Mouse (Mus musculus) cerebellum, adult (tissue): ENCODE measurements around the gene Sst.
"Not testable (repeated sequence)": the region's sequence is repeated elsewhere in the genome, so short reads cannot be mapped to it uniquely, and the experiment has no call there.

ENCODE experiments used
- ATAC-seq: cut with Nextera tagmentation; 2 replicates; pipeline ENCODE4 v1.9.2; 2017; ENCODE audit warnings: mild to moderate bottlenecking, moderate library complexity, mixed read lengths; ENCODE audit not compliant: insufficient number of reproducible peaks, low FRiP score, low TSS enrichment

The Sst gene

DNA sequence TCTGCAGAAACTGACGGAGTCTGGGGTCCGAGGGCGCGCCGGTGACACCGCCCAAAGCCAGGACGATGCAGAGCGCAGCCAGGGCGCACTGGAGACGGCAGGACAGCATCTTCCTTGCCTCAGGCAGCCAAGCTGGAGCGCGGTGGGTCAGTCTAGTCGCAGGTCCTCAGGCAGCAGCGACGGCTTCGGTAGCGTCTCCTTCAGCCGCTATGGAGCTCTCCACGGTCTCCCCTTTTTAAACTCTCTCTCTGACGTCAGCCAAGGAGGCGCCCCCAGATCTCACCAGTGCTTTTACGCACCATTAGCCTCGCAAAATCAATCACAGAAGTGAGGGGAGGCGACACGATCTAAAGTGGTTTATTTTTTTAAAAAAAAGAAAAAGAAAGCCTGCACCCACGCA is at the start of gene Sst:
TSS of gene Sst (minus strand) at position 323 of the 400 bp plus-strand sequence.
- no peak for ATAC-seq

DNA sequence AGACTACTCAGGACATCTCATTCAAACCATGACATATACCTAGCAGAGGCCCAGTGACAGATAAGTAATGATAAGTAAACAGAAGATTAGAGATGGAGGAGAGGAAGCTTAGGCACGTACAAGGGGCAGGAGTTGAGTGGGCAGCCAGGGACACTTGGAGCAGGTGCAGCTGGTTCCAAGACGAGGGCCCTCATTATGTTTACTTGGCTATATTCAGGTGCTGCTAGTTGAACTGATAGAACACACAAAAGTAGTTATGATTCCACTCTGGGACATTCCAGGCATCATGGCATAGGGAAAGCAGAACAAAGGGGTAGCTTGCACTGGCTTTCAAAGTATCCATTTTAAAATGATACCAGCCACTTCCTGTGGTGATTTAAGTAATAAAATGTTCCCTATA is 43.6 kb upstream of the Sst start:
- ATAC-seq: no peak

DNA sequence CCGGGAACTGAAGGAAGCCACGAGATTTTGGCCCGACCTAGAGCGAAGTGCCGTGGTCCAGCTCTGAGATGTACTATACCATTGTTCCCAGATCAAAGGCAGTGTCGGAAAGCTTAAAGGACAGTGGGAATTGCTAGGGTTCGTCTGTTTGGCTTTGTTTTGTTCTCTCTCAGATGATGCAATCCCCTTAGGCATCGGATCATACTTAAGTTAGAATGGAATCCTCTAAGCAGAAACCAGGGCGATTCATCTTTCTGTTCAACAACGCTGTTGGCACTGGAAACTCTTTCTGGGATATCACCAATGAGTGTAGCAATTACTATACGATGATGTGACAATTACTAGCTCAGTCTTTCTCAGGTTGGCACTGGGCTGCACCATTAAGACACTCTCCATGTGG is 41.5 kb upstream of the Sst start, which contains the start of gene Rtp2:
TSS of gene Rtp2 (minus strand) at position 101 of the 400 bp plus-strand sequence.
- no peak for ATAC-seq

DNA sequence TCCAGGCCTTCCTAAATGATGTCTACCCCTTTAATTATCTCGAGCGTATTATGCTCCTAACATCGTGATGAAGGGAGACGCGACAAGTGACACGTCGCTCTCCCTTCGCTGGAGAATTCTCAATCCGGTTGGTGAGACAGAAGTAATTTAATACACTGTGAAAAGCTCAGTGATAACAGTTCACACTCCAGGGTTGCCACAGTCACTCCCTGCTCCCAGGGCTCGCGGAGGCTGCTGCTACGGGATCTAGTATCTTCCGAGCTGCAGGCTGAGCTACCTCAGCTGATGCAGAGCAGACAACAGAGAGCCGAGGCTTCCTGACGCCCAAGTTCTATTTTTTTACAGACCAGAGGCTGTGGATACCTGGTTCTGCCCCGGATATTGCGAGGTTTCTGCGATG is 40.5 kb upstream of the Sst start:
- ATAC-seq: no peak

DNA sequence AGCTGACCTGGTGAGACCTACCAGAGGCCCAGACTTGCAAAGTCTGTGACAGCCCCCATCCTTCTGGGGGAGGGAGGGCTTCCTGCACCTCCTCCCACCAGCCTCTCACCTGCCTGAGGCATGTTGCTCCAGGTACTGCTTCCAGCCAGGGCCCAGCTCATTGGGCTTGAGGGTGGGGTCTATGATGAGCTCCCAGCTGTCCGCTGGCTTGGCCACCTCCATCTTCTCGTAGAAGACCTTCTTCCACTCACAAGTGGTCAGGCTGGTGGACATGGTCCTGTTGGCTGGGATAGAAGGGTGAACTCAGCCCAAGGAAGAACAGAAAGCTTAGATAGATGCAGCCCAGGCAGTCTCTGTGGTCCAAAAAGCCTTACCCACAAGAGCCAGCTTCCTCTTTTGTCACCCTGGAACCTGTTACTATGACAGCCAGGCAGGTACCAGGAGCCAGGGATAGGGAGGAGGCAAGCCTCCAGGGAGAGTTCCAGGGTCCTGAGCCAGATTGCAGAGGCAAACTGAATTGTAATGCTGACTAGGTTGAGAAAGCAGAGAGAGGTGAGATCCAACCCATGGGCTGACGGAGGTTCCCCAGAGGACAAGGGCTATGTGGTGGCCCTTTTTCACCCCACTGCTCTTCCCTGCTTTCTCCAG is 39.8 kb upstream of the Sst start:
- no peak for ATAC-seq

DNA sequence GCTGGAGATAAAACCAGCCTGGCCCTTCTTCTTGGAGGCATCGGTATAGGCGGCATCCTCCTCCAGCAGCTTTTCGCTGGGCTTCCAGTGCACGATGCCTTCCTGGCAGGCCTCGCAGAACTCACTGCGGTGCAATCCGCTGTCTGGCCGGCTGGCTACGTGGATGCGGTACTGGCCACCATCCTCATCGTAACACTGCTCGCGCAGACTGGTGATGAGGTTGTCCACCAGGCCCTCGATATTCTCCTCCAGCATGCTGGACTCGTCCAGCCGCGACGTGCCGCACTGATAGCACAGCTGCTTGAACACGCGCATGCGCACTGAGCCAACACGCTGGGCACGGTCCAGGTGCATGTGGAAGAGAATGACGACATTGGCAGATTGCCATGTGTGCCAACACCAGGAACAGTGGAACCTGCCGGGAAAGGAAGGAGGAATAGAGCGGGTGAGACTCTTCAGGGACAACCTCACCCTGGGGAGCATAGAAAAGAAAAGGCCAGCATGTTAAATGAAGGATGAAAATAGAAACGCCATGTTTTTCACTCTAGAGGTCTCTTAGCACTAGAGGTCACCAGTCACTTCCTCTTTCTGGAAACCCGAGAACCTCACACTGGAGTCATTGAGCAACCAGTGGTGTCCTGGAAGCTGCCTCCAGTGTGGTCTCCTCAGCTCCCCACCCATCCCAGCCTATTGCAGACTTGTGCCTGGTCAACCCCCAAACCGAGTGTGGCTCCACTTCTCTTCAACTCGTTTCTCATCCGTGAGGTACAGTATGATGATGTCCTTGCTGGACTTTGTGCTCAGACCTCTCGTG is 36.8 kb upstream of the Sst start:
- no peak for ATAC-seq

DNA sequence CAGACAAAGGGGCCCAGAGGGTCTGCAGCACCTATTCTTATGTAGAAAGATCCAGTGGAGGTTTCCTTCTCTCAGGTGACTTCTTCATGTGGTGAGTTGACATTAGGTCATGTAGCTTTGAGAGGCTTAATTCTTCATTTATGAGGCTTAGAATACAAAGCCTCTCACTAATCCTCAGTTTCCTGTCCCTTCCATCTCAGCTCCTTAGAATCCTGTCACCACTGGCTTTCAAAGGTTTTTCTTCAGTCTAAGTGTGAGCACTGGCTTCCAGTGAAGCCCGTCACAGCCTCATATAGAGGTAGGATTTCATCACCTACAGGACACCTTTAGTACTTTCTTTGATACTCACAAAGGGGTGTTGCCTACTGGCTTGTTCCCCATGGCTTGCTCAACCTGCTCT is 32.1 kb upstream of the Sst start:
- ATAC-seq: no peak

DNA sequence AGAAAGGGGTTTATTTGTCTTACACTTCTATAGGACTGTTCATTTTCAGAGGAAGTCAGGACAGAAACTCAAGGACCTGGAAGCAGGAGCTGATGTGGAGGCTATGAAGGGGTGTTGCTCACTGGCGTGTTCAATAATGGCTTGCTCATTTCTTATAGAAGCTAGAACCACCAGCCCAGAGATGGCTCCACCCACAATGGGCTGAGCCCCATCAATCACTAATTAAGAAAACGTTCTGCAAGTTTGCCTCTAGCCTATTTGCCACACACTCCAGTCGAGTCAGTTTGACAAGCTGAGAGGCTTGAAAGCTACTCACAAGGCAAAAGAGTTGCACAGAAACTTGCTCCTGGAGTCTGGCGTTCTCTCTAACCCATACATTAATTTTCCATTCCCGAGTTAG is 30.9 kb upstream of the Sst start:
- no peak for ATAC-seq

DNA sequence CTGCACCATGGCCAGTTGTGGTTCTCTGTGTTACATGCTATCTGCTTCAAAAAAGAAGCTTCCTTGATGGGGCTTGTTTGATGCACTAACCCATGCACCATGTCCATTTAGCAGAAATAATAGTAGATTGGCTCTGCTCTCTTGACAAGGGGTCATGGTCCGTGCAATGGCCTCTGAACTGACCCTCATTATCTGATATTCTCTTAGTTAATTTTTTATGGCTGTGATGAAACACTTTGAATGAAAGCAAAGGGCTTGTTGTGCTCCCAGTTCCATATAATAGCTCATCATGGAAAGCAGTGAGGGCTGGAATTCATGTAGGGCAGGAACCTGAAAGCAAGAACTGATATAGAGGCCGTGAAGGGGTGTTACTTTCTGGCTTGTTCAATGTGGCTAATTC is 28.7 kb upstream of the Sst start:
- ATAC-seq: no peak

DNA sequence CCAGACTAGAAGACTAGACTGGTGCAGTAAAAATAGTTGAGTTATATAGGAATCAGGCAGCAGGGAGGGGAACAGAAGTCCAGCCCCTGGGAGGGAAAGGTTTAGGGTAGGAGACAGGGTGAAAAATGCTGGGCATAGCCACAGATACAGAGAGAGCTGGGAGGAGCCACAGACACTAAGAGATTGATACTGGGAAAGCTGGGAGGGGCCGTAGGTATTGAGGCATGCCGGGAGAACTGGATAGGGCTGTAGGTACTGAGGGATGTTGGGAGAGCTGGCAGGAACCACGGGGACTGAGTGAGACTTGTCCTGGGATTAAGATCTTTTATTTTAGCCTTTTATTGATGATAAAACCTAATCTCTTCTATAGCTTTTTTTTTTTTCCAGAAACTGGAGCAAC is 22.6 kb upstream of the Sst start:
- no peak for ATAC-seq

DNA sequence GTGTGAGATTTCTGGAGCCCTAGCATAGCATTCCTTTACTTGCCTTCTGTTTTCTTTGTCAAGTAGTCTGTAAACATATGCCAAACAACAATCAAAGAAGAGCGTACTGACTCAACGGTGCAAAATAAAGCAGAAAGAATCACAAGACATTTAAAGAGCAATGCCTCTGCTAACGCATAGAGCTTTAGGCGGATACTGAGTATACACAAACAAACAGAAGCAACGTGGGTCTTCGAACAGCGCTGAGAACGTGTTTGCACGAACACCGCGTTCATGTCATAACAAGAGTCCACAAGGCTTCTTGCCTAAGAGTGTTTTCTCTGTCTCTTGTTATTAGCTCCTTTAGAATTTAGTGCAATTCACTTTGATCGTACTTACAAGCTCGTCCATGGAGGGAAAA is 22.0 kb upstream of the Sst start:
- ATAC-seq: no peak

DNA sequence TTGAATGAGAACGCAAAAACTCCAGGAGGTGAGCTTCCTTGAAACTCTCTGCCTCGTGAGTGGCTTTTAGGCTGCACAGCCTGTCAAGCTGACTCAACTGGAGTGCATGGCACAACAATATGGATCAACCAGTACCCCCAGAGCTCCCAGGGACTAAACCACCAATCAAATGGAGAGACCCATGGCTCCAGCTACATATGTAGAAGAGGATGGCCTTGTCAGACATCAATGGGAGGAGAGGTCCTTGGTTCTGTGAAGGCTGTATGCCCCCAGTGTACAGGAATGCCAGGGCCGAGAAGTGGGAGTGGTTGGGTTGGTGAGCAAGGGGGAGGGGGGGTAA is 18.2 kb upstream of the Sst start:
- not testable (repeated sequence) for ATAC-seq

DNA sequence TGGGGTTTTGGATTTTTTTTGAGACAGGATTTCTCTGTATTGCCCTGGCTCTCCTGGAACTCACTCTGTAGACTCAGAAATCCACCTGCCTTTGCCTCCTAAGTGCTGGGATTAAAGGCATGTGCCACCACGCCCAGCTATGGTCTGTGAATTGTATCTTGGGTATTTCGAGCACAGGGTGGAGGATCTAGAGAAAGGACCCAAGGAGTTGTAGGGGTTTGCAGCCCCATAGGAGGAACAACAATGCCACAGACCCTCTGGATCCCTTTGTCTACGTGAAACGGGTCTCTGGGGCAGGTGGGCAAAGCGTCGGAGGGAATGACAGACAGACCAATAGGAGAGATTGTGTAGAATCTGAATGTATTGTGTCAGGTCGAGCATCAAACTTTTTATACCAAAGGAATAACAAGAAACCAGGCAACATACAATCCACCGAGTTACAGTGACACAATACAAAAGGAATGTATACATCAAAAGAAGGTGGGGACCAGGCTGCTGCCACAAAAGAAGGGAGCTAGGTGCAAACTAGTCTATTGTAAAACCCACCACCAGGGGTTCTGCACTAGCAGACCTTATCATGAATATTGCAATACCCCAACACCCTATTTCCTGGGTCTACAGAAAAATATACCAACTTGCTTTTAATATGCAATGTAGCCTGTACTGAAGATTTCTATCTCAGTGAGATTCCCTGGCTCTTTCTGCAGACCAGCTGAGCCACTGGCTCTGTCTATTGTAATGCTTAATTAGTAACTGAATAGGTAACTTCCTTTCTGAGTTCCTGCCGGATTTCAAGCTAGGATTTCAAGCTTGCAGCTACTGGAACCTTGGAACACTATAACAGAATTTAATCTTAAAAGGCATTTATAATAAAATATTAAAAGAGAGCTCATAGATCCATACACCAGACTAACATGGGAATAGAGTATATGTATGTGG is 17.6 kb upstream of the Sst start:
- not testable (repeated sequence) for ATAC-seq

DNA sequence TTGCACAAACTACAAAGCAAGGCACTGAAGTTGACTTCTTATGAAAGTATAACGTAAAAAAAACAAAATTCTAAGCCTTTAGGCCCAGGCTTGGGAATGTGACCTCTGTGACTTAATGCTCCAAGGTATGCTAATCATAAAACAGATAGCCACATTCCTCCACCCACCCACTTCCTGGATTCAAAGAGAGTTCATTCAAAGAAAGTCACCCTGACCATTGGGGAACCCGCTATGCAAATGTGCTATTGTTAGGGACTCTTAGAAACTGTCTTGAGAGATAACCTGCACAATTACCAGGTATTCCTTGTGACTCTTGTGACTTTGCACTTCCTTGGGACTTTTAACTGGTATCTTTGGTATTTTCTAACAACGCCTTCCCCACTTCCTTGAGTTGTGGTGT is 15.8 kb upstream of the Sst start:
- not testable (repeated sequence) for ATAC-seq

DNA sequence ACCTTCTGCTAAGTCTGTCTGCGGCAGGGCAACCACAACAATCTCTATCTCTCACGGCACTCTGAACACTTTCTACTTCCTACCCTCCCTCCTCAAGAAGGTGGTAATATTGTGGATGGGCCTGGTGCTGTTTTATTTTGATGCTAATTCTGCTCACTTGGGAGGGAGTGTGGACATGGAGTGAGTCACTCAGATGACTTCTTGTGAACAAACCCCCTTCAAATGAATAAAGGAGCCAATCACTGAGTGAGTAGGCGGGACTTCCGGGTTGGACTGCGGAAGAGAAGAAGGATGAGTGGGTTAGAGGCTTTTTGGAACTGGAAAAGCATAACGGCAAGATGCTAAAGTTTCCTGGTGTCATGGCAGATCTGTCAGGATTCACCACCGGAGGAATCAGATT is 10.7 kb upstream of the Sst start:
- ATAC-seq: no peak

DNA sequence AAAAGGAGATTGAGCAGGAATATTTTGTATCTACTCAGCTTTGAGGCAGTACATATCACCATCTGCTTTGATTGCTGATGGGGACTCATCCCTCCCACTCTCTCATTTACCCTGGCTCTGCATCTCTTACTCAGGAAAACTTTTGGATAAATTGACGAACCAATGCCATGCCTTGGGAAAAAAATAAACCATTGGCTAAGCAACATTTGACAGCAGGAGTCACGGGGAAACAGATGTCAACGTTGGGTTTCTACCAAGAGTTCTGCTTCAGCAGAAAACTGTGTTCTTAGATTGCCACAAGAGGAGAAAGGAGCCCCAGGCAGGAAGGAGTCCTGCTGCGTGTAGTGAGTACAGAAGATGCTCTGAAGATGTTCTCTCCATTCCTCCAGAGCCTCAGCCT is 9.3 kb upstream of the Sst start:
- no peak for ATAC-seq

DNA sequence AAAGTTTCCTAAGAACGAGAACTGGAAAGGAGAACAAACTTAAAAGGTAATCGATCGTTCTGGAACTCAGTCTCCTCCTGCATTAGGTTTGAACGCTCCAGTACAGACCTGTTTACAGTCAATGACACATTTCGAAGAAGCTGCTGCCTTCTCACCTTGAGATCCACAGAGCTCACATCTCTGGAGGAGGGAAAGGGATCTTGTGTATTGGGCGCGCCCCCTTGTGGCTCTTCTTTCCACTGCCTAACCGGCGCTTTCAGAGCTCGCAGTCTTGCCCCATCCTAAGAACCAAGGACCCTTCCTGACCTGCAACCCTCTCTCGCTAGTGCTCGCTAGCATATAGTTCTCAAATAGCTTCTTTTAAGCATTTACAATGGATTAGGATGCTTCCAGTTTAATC is 8.1 kb upstream of the Sst start:
- peak; percentile 83 for ATAC-seq

DNA sequence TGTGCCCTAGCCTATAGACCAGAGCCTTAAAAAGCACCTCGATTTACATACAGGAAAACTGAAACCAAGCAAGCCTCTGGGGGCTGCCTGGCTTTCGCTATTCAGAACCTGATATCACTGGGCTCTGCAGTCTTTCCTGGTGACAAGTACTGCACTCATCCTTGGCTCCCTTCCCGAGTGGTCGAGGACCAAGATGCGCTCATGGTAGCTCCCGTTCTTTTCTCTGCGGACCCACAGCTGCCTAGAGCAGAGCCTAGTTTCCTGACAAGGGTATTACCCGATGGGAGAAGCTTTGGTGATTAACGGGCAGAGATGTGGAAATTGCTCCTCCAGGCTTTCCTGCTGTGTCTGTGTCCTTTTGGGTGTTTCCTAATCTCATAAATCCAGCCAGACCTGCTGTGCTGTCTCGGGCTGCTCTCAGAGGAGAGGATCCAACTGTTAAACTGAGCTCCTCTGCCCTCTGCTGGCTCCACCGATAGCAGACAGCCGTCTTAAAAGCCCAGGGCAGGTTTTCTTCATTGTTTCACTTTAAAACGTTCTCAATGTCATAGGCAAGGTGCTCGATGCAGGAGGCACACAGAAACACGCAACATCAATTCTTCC is 7.3 kb upstream of the Sst start:
- ATAC-seq: peak; percentile 88

DNA sequence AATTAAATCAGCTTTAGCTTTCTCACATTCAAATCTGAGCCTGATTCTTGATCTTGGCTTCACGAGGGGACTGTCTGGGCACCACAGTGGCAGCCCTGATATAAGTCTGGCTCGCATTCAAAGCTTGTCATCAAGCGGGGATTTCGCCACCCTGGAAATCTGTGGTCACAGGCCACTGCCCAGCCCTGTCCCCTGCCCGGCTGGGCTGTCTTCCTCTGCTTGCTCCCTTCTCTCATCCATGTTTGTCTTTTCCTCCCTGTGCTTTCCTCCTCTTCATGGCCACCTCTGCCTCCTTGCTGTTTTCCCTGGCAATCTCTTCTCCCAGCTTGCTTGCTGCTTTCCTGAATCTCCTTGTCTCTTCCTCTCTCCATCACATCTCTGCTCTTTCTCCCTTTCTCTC is 6.7 kb upstream of the Sst start:
- ATAC-seq: no peak

DNA sequence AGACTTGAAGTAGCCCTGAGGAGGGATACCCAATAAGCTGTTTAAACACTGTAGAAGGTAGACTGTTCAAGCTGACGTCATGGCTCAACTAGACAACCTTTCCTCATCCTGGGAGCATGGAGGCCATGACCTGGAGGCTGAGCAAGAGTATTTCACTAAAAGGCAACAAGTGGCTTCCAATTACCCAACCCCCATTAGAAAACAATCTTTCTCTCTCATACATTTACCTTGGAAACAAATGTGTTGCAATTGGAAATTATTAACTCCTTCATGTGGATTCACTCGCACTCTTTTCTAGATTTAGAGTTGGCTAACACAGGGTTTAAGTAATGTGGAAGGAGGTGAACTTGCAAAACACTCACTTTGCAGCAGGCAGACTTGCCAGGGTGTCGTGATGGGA is 4.4 kb upstream of the Sst start:
- ATAC-seq: no peak

DNA sequence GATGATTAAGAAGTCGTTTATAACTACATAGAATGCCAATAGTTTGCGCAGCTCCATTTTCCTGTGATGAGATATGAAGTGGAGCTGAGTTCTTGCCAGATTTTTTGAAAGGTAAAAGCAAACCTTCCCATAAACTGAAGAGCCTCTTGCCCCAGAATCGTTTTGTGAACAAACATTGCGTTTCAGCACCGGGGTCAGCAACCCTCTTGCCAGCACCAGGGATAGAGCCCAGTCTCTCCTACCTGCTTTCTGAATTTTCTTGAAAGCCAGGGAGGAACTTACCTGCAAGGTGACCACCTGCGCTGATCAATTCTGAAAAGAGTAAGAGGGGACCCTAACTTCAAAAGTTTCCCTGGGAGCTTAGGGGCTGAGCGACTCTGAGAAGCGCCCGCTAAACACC is 607 bp downstream of the Sst start:
- ATAC-seq: no peak
